Mouse (Mus musculus): Measurements from ENCODE around the gene Bmp8b.
"Not testable (repeated sequence)": the region's sequence is repeated elsewhere in the genome, so short reads cannot be mapped to it uniquely, and the experiment has no call there.

The Bmp8b gene

GRCm38 (mm10) chr4:123111275-123111983 is 6.5 kb downstream of the Bmp8b start:
- not testable (repeated sequence) for DNase-seq (ENCODE audit: low spot score in 2 of 2)

DNA sequence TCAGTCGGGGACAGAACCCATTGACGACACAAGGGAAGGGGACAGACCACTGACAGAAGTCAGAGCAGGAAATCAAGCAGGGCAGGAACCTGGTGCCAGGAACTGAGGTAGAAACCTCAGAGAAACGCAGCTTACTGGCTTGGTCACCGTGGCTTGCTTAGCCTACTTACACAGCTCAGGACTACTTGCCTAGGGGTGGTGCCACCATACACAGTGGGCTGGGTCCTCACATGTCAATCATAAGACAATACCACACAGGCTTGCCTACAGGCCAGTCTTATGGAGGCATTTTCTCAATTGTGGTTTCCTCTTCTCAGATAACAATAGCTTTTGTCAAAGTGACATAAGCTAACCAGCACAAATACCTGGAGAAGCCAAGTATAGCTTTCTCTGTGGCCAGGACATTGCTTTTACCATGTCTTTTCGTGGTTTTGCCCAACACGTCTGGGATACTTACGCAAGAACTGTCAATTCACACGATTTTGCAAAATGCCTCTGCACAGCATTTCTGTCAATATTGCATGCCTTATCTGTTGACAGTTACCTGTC is 7.3 kb downstream of the Bmp8b start:
- DNase-seq (ENCODE audit: low spot score in 2 of 2) = no peak

GRCm38 (mm10) chr4:123114651-123115050 is 9.7 kb downstream of the Bmp8b start:
- DNase-seq (ENCODE audit: low spot score in 2 of 2) = not testable (repeated sequence)

GRCm38 (mm10) chr4:123116011-123116410 is 11.0 kb downstream of the Bmp8b start, which contains the start of gene Oxct2b:
TSS of gene Oxct2b (plus strand) at chr4:123116266.
- no peak for DNase-seq (ENCODE audit: low spot score in 2 of 2)

DNA sequence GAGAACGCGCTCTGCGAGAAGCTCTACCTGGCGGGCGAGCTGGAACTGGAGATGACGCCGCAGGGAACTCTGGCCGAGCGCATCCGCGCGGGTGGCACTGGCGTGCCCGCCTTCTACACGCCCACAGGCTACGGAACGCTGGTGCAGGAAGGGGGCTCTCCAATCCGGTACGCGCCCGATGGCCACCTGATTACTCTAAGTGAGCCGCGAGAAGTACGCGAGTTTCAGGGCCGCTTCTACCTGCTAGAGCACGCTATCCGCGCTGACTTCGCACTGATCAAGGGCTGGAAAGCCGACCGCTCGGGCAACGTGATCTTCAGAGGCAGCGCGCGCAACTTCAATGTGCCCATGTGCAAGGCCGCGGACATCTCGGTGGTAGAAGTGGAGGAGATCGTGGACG is 11.7 kb downstream of the Bmp8b start:
- not testable (repeated sequence) for DNase-seq (ENCODE audit: low spot score in 2 of 2)

DNA sequence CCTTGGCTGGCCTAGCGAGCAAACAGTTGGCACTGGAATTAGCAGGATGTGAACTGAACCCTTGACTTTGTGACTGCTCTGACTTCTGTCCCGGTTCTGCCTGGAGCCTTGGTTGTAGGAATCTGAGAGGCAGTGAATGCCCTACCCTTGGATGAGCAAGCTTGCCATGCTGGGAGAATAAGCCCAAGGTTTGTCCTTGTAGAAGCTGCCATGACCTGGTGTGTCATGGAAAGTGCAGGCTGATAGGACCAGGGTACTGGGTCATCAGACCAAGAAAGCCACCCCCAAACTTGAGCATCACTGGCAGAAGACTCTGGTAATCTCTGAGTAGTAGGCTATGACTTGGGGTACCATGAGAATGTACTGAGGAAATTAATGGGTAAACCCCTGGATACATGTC is 16.3 kb downstream of the Bmp8b start:
- DNase-seq (ENCODE audit: low spot score in 2 of 2) = no peak

DNA sequence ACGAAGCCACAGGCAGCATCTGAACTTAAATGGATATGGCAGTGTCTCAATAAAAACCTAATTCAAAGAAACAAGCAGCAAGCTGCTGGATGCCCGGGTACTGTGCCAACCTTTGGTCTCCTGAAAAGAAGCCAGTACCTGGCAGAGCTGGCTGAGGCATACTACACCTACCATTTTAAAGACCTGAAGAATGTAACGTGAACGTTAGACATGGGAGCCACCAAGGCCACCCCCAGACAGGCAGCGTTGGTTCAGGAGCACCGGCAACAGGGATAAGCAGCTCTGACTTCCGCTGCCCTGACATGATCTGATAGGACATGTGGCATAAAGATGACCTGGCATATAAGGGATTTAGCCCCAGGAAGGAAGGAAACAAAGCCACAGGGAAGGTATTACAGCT is 21.7 kb downstream of the Bmp8b start:
- no peak for DNase-seq (ENCODE audit: low spot score in 2 of 2)

GRCm38 (mm10) chr4:123127051-123127450 is 22.1 kb downstream of the Bmp8b start:
- no peak for DNase-seq (ENCODE audit: low spot score in 2 of 2)

DNA sequence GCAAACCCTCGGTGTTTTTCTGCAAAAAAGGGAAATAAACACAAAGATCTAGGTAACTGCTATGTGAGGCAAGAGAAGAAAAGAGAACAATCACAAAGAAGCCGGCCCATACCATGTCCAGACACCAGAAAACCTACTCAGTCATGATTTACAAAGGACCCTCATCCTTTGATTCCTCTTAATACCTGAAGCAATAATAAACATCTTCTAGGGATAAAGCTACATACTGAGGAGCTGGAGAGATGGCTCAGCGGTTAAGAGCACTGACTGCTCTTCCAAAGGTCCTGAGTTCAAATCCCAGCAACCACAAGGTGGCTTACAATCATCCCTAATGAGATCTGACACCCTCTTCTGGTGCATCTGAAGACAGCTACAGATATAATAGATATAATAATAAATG is 32.6 kb downstream of the Bmp8b start:
- no peak for DNase-seq (ENCODE audit: low spot score in 2 of 2)

GRCm38 (mm10) chr4:123139513-123140154 is 34.7 kb downstream of the Bmp8b start, which contains the start of gene Ppie:
TSS of gene Ppie (minus strand) at chr4:123139951.
- DNase-seq (ENCODE audit: low spot score in 2 of 2) = peak; percentile 74 to 86

- no peak for DNase-seq (ENCODE audit: low spot score in 2 of 2)
Measured at GRCm38 (mm10) chr4:123147446-123148150, 42.6 kb downstream of the Bmp8b start.

GRCm38 (mm10) chr4:123152003-123152402 is 47.0 kb downstream of the Bmp8b start:
- DNase-seq (ENCODE audit: low spot score in 2 of 2) = no peak

DNA sequence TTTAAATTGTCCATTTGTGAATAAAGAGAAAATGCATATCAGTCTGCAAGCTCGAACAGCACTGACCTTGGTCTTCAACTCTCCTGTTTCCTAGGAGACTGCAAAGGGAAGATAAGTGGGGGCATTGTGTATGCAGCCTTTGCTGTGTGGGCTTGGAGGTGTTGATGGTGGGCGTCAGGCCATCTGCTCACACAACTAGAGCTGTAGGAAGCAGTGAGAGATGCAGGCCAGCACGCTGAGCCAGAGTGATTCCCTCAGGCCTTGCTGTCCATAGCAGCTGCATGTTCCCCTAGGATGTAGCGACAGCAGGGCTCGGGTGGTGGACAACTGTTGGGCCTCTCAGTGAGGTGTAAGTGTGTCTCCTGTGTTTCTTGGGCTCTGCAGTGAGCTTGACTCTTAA is 48.0 kb downstream of the Bmp8b start:
- DNase-seq (ENCODE audit: low spot score in 2 of 2) = no peak

DNA sequence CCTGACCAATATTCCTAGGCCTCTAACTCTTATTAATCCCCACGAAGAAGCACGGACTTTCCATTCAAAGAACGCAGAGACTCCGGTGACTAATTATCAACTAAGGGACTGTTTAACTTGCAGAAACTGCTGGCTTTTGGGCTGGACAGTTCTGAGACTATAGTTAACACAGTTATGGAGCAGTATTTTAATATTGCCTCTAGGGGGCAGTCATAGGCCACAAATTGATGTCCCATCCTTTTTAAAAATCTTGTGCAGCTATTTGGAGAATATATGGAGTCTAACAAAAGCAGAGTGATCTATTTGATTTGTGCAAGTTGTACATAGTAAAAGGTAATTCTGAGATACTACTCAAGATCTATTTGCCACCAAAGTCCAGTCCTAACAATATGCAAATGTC is 50.0 kb downstream of the Bmp8b start:
- DNase-seq (ENCODE audit: low spot score in 2 of 2) = no peak

GRCm38 (mm10) chr4:123155427-123155826 is 50.5 kb downstream of the Bmp8b start:
- DNase-seq (ENCODE audit: low spot score in 2 of 2) = no peak

GRCm38 (mm10) chr4:123155840-123156239 is 50.9 kb downstream of the Bmp8b start:
- DNase-seq (ENCODE audit: low spot score in 2 of 2) = no peak

GRCm38 (mm10) chr4:123160571-123160970 is 55.6 kb downstream of the Bmp8b start:
- DNase-seq (ENCODE audit: low spot score in 2 of 2) = no peak

DNA sequence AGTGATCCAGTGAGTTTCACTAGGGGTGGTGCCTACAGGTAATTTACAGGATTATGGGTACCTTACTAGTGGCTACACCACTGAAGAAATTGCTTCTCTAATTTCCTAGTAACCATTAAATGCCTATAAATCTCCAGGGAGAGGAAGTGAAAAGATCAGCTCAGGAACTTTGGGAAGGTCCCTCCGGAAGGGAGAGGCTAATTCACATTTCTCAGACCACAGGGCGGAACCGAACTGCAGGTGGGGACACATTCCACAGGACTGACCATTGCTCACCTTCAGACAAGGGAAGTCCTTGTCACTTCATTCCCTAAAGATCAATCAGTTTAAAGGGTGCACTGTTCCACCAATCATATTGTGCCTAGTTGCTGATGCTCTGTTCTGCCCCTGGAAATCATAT is 56.3 kb downstream of the Bmp8b start:
- DNase-seq (ENCODE audit: low spot score in 2 of 2) = not testable (repeated sequence)

GRCm38 (mm10) chr4:123162305-123162917 is 57.4 kb downstream of the Bmp8b start:
- DNase-seq (ENCODE audit: low spot score in 2 of 2) = no peak

GRCm38 (mm10) chr4:123164157-123164556 is 59.2 kb downstream of the Bmp8b start:
- DNase-seq (ENCODE audit: low spot score in 2 of 2) = no peak

GRCm38 (mm10) chr4:123171811-123172210 is 66.8 kb downstream of the Bmp8b start:
- no peak for DNase-seq (ENCODE audit: low spot score in 2 of 2)

All from spleen, postnatal 4 days (tissue).